Mouse (Mus musculus) G1E (cell line): ENCODE measurements at regions not wholly inside any gene's neighbourhood (a gene's known extent, or its start where the extent isn't known, plus 50 kb on each side); places are given as distances from the start of the nearest gene placed in this dataset.

Source experiments
- ATAC-seq: 2 replicates; pipeline ENCODE4 v1.8.0; 2016; ENCODE audit warnings: mild to moderate bottlenecking; ENCODE audit not compliant: insufficient number of reproducible peaks, poor library complexity, low FRiP score, severe bottlenecking; ENCODE audit errors: extremely low read depth
- DNase-seq: peaks from one replicate; pipeline ENCODE4 v3.0.0; 2012; ENCODE audit warnings: low spot score
- H3K27me3 ChIP-seq: 2 replicates; pipeline ENCODE4 v1.6.1; 2012; ENCODE audit warnings: mild to moderate bottlenecking, low read length, inconsistent platforms; ENCODE audit not compliant: insufficient read depth
- H3K36me3 ChIP-seq: replicated peaks from 2 replicates; pipeline ENCODE3; 2012; ENCODE audit warnings: mild to moderate bottlenecking, inconsistent platforms
- H3K4me1 ChIP-seq: 2 replicates; pipeline ENCODE4 v1.6.1; 2012; ENCODE audit warnings: low read depth, low read length, inconsistent platforms, mixed read lengths; ENCODE audit not compliant: insufficient read depth
- H3K4me3 ChIP-seq: 2 replicates; pipeline ENCODE4 v1.5.1; 2012; ENCODE audit warnings: low read depth, mild to moderate bottlenecking, inconsistent platforms, low read length, moderate library complexity, mixed read lengths
- H3K9me3 ChIP-seq: replicated peaks from 2 replicates; pipeline ENCODE4 v1.6.1; 2012; ENCODE audit warnings: inconsistent platforms
- CTCF ChIP-seq: IDR thresholded peaks from 2 replicates; pipeline ENCODE4 v1.5.1; 2012; ENCODE audit warnings: low read depth, low read length, inconsistent platforms, mixed read lengths
- GATA1 ChIP-seq: IDR thresholded peaks from 2 replicates; pipeline ENCODE4 v1.6.1; 2012; ENCODE audit warnings: borderline replicate concordance, low read length, inconsistent platforms, mixed read lengths
- GATA2 ChIP-seq: IDR thresholded peaks from 2 replicates; pipeline ENCODE4 v1.6.1; 2012; ENCODE audit warnings: low read depth, low read length, inconsistent platforms, borderline replicate concordance
- POLR2AphosphoS5 ChIP-seq: IDR thresholded peaks from 2 replicates; pipeline ENCODE4 v1.6.1; 2012; ENCODE audit warnings: low read depth, low read length, inconsistent platforms; ENCODE audit not compliant: insufficient replicate concordance
- TAL1 ChIP-seq: conservative IDR thresholded peaks from 2 replicates; pipeline ENCODE4 v1.6.1; 2012; ENCODE audit warnings: low read depth, low read length, inconsistent platforms, mixed read lengths

GRCm38 (mm10) chr14:25174402-25174801 is 284.6 kb upstream of the Zmiz1 start:
- no peak for ATAC-seq
- Histone ChIP-seq H3K4me3 (no peak overlapping the region), H3K36me3 (no peaks in the 10 kb centered on the region), H3K27me3 (no peaks in the 10 kb centered on the region), H3K4me1 (no peaks in the 10 kb centered on the region), H3K9me3 (peaks cover 77% of the 10 kb centered on the region)
- no peak for DNase-seq
- no peak for TF ChIP-seq GATA1

GRCm38 (mm10) chr14:25176206-25176605 is 282.8 kb upstream of the Zmiz1 start:
- H3K27me3 ChIP-seq = no peaks in the 10 kb centered on the region
- ATAC-seq = no peak

GRCm38 (mm10) chr14:25180126-25180525 is 278.9 kb upstream of the Zmiz1 start:
- no peak for ATAC-seq
- peaks cover 71% of the 10 kb centered on the region for H3K9me3 ChIP-seq
- H3K27me3 ChIP-seq = no peaks in the 10 kb centered on the region
- H3K36me3 ChIP-seq = no peaks in the 10 kb centered on the region
- H3K4me1 ChIP-seq = no peaks in the 10 kb centered on the region
- H3K4me3 ChIP-seq = no peak overlapping the region
- TF ChIP-seq CTCF (no peak), TAL1 (no peak), POLR2AphosphoS5 (no peak), GATA1 (no peak), GATA2 (no peak)
- no peak for DNase-seq

More at GRCm38 (mm10) chr14:25176206-25176605, 282.8 kb upstream of the Zmiz1 start:
- no peaks in the 10 kb centered on the region for H3K36me3 ChIP-seq
- H3K4me3 ChIP-seq = no peak overlapping the region
- DNase-seq = no peak
- no peaks in the 10 kb centered on the region for H3K4me1 ChIP-seq
- peaks cover 72% of the 10 kb centered on the region for H3K9me3 ChIP-seq
- TF ChIP-seq POLR2AphosphoS5 = no peak
- no peak for TF ChIP-seq GATA2
- TF ChIP-seq TAL1 = no peak
- no peak for TF ChIP-seq GATA1
- no peak for TF ChIP-seq CTCF

GRCm38 (mm10) chr14:25181406-25181805 is 277.6 kb upstream of the Zmiz1 start:
- TF ChIP-seq POLR2AphosphoS5 = no peak
- no peak for TF ChIP-seq CTCF
- no peak for TF ChIP-seq GATA1
- TF ChIP-seq TAL1 = no peak
- no peak for TF ChIP-seq GATA2
- Histone ChIP-seq H3K27me3 (no peaks in the 10 kb centered on the region), H3K9me3 (peaks cover 78% of the 10 kb centered on the region), H3K4me3 (no peak overlapping the region), H3K36me3 (no peaks in the 10 kb centered on the region), H3K4me1 (no peaks in the 10 kb centered on the region)
- ATAC-seq (no peak), DNase-seq (no peak)

- ATAC-seq = no peak
- Histone ChIP-seq H3K36me3 (no peaks in the 10 kb centered on the region), H3K4me3 (no peak overlapping the region)
These were observed 274.9 kb upstream of the Zmiz1 start for GRCm38 (mm10) chr14:25184042-25184441.

GRCm38 (mm10) chr14:25184875-25185274 is 274.1 kb upstream of the Zmiz1 start:
- Histone ChIP-seq H3K9me3 (peaks cover 76% of the 10 kb centered on the region), H3K27me3 (no peaks in the 10 kb centered on the region), H3K36me3 (no peaks in the 10 kb centered on the region), H3K4me3 (no peak overlapping the region), H3K4me1 (no peaks in the 10 kb centered on the region)
- no peak for DNase-seq
- TF ChIP-seq CTCF (no peak), GATA2 (no peak), TAL1 (no peak), GATA1 (no peak), POLR2AphosphoS5 (no peak)
- no peak for ATAC-seq

More at GRCm38 (mm10) chr14:25184042-25184441, 274.9 kb upstream of the Zmiz1 start:
- Histone ChIP-seq H3K27me3 (no peaks in the 10 kb centered on the region), H3K9me3 (peaks cover 80% of the 10 kb centered on the region), H3K4me1 (no peaks in the 10 kb centered on the region)
- no peak for TF ChIP-seq CTCF
- TF ChIP-seq TAL1 = no peak
- TF ChIP-seq POLR2AphosphoS5 = no peak
- TF ChIP-seq GATA1 = no peak
- TF ChIP-seq GATA2 = no peak
- no peak for DNase-seq

GRCm38 (mm10) chr14:25185556-25185958 is 273.4 kb upstream of the Zmiz1 start:
- H3K4me1 ChIP-seq = no peaks in the 10 kb centered on the region
- DNase-seq (no peak), ATAC-seq (no peak)
- no peaks in the 10 kb centered on the region for H3K27me3 ChIP-seq
- H3K9me3 ChIP-seq = peaks cover 82% of the 10 kb centered on the region
- TF ChIP-seq POLR2AphosphoS5 (no peak), GATA1 (no peak), TAL1 (no peak), CTCF (no peak), GATA2 (no peak)
- H3K36me3 ChIP-seq = no peaks in the 10 kb centered on the region
- no peak overlapping the region for H3K4me3 ChIP-seq
